Mouse (Mus musculus) embryo, embryonic 10 days (tissue): ENCODE measurements around the gene March9.
"Not testable (repeated sequence)": the region's sequence is repeated elsewhere in the genome, so short reads cannot be mapped to it uniquely, and the experiment has no call there.

Experiments used
- DNase-seq: peaks from one replicate; pipeline ENCODE4 v3.0.0-alpha.2; 2015; ENCODE audit warnings: low spot score

Gene March9

GRCm38 (mm10) chr10:127079665-127080391 is 19.8 kb upstream of the March9 start:
- DNase-seq: peak; percentile 63

- peak; percentile 64 for DNase-seq
Observed at GRCm38 (mm10) chr10:127078677-127079575, 18.9 kb upstream of the March9 start.

DNA sequence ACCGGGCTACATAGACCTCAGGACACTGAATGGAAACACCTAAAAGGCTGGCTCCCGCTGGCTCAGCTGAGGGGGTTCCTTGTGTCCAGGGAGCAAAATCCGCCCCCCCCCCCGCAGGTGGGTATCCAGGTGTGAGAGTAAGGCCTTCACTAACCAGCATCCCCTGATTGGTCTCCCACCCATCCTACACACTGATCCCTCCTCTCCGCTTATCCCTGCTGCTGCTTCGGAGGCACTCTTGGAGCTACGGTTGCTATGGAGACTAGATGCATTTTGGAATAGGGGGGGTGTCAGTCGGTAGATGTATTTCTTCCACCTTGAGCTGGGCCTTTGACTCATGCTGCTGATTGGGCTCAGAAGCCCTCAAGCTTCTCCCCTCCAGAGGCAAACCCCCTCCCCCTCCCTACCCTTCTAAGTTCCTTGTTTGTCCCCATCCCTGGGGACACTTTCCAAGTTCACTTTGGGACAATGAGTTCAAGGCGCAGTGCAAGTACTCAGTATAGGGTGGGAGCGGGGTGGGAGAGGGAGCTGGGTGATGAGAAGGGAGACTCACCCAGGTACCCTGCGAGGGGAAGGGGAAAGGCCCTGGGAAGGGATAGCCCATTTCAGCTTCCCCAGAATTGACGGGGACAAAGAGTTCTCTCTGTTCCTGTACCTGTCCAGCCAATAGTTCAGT is 18.2 kb upstream of the March9 start:
- no peak for DNase-seq

GRCm38 (mm10) chr10:127077515-127077914 is 17.5 kb upstream of the March9 start:
- DNase-seq: no peak

- no peak for DNase-seq
Observed at GRCm38 (mm10) chr10:127076082-127076481, 16.1 kb upstream of the March9 start.

- no peak for DNase-seq
Observed at GRCm38 (mm10) chr10:127075651-127076050, 15.7 kb upstream of the March9 start.

DNA sequence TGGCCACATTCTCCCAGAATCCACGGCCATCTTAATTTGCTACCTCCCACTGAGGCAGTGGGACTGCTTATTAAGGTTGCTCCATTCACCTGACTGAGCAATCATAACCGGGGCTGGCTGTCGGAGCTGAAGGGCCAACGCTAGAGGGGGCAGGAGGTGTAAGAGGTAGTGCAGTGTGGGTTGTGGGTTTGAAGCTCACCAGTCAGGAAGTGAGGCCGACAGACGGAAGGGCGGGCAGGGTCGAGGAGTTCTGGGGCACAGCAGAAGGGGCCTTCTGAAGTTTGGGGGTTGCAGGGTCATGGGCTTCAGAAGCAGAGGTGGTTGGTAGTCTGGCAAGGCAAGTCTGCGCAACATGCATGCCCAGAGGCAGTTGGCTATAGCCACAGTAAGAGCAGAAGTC is 15.1 kb upstream of the March9 start, which contains the start of gene Agap2:
Gene Agap2, plus strand, starts transcription at position 205 of the 400 bp plus-strand sequence.
- no peak for DNase-seq

DNA sequence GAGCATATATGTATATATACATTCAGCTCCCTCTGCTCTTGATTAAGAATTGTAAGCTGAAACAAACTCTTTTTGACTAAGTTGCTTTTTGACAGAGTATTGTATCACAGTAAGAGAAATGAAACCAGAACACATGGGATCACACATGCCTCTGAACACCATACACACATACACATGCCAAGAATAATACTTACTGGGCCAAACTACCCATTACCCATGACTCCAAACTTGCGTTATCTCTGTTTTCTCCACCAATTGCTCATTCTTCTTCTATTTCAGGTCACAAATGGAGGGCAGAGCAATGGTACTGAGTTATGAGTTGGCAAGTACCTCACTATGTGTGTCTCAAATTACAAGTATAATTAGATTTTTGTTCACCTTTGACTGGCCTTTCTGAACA is 14.0 kb upstream of the March9 start:
- no peak for DNase-seq

DNA sequence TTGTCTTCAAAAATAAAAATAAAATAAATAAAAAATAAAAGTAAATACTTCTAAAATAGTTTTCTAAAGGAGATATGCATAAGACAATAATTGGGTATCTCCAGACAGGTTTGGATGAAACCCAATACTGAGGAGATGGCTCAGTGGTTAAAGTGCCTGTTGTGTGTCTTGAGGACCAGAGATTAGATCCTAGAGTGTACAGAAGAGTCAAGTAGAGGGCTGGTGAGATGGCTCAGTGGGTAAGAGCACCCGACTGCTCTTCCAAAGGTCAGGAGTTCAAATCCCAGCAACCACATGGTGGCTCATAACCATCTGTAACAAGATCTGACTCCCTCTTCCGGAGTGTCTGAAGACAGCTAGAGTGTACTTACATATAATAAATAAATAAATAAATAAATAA is 13.0 kb upstream of the March9 start:
- not testable (repeated sequence) for DNase-seq

- not testable (repeated sequence) for DNase-seq
Observed at GRCm38 (mm10) chr10:127072270-127072669, 12.3 kb upstream of the March9 start.

GRCm38 (mm10) chr10:127071203-127071602 is 11.2 kb upstream of the March9 start:
- DNase-seq: no peak

DNA sequence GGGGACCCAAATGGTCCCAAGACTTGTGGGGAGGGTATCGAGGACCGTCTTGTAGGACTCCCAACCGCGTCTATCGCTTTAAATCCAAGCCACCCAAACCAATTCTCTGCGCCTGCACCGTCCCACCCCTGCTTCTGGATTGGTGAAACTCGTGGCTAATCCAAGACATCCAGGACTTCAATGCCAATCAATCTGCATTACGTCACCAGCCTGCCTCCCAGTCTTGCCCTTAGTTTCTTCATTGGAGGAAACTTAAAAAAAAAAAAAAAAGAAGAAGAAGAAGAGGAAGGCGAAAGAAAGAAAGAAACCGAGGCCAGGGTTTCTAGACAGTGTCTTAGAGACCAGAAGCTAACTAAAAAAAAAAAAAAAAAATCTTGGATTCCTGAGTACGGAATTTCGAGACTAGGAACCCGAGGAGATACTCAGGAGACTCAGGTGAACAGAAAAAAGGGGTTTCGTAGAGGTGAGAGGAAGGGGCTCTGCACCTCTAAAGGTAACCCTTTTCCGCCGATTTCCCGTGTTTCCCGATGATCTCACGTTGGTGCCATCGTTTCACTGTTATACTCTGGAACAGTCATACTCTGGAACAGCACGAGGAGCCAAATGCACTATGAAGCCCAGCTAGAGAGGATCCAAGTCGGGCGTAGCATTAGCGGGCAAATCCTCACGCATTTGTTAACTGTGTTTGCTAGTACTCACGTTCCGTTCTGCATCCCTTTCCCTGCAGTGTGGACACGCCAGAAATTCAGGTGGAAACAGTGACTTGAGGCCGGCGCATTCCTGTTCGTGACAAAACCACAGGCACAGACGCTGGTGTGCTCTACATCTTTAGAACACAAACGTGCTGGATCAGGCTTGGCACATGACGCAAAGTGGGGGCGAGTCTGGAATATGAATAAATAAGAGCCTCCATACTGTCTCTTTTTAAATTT is 10.5 kb upstream of the March9 start, which contains the start of gene Tspan31:
Gene Tspan31, minus strand, starts transcription at position 75 of the 932 bp plus-strand sequence.
- DNase-seq: peak; percentile 99

GRCm38 (mm10) chr10:127069281-127070189 is 9.6 kb upstream of the March9 start:
- DNase-seq: peak; percentile 67

GRCm38 (mm10) chr10:127068360-127069038 is 8.5 kb upstream of the March9 start:
- DNase-seq: no peak

DNA sequence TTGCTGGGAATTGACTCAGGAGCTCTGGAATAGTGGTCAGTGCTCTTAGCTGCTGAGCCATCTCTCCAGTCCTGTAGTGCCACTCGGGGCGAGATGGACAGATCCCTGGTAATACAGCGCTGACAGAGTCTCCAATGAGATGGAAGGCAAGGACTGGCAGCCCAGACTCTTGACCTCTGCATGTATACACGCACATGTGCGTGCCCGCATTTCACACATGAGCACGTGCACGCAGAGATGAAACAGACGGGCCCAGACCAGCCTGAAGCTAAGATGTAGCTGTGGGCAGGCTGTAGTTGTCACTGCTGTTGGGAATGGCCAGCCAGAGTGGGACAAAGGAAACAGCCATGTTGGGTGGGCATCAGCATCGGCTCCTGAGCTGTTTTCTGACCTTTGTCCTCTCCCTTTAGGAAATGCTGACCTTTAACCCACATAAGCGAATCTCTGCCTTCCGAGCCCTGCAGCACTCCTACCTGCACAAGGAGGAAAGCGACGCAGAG is 6.6 kb upstream of the March9 start:
- DNase-seq: no peak

- no peak for DNase-seq
Observed at GRCm38 (mm10) chr10:127065981-127066380, 6.0 kb upstream of the March9 start.

DNA sequence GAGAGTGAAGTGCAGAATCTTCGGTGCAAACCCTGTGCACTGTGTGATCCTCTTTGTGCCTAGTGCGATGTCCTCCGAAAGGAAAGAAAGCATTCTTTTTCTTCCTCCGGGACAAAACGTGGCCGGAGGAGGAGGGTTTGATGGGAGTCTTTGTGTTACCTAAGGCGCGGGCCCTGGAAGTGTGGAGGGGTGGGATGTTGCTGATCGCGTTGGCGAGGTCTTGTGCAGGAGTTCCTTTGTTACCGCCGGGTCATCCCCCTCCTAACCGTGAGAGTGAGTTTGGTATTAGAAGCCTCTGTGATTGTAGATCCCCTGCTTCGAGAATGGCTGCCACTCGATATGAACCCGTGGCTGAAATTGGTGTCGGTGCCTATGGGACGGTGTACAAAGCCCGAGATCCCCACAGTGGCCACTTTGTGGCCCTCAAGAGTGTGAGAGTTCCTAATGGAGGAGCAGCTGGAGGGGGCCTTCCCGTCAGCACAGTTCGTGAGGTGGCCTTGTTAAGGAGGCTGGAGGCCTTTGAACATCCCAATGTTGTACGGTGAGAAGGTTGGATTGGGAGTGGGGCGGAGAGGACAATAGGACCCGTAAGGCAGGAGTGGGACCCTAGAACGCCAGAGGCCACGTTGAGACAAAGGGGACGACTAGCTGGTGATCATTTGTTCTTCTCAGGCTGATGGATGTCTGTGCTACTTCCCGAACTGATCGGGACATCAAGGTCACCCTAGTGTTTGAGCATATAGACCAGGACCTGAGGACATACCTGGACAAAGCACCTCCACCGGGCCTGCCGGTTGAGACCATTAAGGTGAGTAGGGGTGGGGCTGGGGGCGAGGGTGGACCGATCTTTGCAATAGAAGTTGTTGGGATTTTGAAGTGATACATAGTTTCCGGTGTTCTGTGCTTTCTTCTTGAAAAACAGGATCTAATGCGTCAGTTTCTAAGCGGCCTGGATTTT is 4.2 kb upstream of the March9 start:
- peak; percentile 35 for DNase-seq

DNA sequence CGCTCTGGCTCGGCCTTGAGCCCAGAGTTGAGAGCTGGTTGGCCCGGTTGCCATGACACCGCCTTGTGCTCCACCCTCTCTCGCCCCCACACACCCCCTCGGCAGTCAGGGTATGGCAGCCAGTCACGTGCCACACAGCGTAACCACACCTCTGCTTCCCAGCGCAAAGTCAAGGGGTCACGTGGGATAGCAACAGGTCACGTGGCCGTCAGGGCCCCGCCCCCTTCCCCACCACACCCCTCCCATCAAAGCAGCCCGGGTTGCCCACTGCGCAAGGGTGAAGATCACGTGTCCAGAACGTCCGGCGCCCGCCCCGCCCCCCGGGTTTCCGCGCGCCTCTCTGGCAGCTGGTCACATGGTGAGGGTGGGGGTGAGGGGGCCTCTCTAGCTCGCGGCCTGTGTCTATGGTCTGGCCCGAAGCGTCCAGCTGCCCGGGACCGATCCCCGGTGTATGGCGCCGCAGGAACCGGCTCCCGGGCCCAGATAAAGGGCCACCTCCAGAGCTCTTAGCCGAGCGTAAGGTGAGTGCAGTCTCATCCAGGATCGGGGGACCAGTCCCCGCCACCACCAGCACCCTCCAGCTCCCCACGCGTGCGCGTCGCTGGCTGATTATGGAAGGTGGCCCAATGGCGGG is 3.4 kb upstream of the March9 start, which contains the start of gene Cdk4:
Gene Cdk4, plus strand, starts transcription at position 296 of the 634 bp plus-strand sequence.
- DNase-seq: peak; percentile 98
